Mouse (Mus musculus): ENCODE measurements at regions not wholly inside any gene's neighbourhood (a gene's known extent, or its start where the extent isn't known, plus 50 kb on each side); places are given as distances from the start of the nearest gene placed in this dataset.

DNA sequence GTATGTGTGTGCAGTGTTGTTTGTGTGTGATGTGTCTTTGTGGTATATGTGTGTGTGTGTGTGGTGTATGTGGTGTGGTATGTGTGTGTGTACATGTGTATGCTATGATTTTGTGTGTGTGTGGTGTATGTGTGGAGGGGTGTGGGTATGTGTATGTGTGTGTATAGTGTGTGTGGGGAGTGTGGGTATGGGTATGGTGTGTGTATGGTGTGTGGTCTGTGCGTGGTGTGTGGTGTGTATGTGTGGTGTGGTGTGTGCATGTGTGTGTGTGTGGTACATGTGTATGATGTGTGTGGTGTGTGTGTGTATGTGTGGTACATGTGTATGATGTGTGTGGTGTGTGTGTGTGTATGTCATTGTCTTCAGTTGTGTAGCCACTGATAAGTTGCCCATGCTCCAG is 247.8 kb upstream of the Sp4 start:
- in situ Hi-C loops (cut with MboI, MseI) = loop anchor here (25.0 kb wide), 1 partner anchor 1462 kb away; no protein-coding TSS in a partner anchor

DNA sequence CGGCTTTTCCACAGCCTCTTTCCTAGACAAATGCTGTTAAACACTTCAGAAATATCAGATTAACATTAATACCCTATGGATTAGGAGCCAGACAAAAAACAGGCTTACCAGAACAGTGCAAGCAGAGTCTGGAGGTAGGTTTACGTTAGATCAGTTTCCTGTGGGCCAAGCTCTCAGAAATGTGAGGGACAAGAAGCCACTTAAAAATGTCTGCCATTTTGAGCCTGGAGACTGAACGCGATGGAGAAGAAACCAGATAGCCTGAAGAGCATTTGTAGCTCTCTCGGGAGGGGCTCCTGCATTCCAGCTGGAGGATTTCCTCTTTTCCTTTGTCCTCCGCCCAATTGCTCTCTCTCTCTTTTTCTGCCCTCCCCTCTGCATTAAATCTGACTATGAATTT is 239.1 kb upstream of the Sp4 start:
- in situ Hi-C loops (cut with MboI, MseI) = loop anchor here (25.0 kb wide), 1 partner anchor 1453 kb away; no protein-coding TSS in a partner anchor

DNA sequence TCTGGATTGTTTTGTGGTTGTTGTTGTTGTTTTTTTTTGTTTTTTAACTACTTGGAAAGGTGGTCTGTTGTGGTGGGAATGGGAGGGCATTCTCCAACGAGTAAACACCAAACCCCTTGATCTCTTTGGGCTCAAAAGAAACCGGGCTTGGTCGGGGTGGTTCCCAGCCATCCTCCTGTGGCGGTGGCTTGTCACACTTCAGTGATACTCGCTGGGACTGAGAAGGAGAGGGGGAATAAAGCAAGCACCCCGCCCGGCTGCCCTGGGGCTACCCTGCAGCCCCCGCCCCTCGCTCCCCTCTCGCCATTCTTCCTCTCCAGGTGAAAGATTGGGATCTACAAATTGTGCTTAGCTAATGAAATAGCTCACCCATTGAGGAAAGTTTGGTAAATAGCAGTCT is 229.3 kb upstream of the Sp4 start:
- in situ Hi-C loops (cut with MboI, MseI) = loop anchor here (25.0 kb wide), 1 partner anchor 1443 kb away; no protein-coding TSS in a partner anchor

DNA sequence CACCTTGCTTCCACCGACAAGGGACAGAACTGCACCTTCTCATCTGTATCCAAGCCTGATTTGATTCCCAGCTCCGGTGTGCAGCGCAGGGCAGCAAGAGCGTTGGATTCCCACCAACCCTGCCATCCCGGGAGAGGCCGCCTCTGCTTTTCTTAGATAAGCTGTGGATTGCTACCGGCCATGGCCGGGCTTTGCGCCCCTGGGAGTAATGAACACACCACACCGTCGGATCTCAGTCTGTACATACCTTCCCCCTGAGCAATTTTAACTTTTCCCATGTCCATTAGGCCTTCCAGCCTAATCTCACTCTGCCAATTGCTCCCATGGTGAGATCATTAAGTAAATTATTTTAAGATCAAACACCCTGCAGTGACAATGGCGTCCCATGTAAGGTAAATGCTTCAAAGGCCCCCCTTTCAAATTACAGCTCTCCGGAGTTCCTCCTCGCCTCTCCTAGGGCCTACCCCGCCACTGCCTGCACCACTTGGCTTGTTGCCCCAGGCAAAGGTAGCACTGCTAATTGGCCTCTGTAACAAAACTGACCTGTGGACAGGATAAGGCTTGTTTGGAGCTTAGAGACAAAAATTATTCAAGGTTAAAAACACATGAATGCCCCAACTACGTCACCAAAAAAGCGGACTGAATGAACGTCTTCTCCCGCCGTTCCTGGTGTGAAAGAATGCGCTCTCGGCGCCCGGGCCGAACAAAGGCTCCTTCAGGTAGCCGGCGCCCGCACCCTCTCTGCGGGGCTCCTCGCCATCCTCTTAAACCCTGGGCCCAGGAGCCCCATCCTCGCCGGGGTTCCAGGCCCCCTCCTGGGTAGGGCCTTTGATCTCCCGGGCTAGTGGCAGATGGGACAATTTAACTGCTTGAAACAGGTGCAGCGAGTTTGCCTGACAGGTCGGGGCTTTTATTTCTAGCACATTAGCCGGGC is 228.5 kb upstream of the Sp4 start:
- in situ Hi-C loops (cut with MboI, MseI) = loop anchor here (25.0 kb wide), 1 partner anchor 1442 kb away; no protein-coding TSS in a partner anchor

DNA sequence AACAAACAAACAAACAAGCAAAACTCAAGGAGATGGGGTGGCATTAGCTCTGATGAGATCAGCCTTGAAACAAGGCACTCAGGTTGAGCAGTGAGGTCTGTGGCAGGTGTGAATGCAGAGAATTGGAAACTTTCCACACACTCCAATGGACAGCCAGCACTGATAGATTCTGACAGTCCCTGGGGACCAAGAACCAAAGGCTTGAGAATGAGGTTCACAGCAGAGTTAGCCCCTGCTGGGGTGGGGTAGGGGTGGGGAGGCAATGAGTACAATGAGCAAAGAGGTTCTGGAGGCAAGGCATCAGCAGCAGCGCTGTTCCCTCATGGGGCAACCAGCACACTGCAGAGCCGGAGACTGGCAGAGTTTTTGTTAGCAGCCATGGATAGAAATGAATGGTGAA is 220.5 kb upstream of the Sp4 start:
- in situ Hi-C loops (cut with MboI, MseI) = no loop called here

DNA sequence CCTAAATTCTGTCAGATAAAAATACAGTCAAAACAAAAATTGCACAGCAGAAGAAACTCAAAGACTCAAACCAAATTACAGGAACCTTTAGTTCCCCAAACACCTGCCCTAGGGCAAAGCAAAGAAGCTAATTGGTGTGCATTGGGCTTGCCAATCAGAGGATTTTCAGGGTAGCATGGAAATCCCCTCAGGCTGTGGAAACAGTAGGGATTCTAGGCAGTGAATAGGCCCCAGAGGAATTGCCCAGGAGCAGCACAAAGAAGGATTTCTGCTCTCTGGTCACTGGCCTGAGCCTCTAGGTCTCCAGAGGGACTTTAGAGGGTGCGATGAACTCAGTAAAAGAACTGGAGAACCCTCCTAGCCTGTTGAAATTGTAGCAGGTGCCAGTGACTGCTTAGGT is 220.1 kb upstream of the Sp4 start:
- in situ Hi-C loops (cut with MboI, MseI) = no loop called here

DNA sequence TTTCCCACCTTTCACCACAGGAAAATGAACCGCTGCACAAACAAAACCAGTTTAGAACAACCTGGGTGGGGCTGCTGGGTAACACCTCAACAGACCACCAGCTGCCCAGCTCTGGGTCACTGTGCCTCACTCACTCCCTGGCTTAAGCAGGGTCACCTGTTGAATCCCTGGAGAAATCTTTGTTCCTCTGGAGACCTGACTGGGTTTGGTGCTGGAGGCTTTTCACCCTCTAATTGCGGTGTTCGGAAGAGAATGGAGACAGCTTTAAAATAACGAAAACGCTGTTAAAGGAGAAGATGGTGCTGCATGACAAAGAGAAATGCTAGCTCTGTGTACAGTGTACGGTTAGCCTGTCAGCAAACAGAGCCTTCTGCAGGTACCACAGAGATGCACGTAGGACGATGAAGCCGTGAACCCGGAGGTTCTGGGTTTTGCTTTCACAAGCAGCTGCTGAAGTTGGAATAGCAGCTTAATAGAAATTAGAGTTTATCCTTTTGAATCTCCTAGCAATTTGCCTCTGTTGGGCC is 218.6 kb upstream of the Sp4 start:
- in situ Hi-C loops (cut with MboI, MseI) = no loop called here

DNA sequence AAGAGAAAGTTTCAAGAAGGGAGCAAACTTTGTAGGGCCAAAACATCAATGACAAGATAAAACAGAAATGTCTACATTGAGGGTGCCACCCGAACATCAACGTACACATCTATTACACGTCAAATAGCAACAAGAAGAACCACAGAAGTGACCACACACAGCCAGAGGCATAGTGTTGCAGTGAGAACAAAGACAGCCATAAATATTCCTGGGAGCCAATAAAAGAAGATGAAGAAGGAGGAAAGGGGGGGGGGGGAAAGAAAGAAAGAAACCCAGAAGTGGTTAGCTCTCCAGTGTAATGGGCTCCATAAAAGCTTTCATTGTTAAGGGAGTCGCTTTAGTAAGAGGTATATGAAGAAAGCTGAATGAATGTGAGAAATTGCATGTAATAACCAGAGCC is 209.7 kb upstream of the Sp4 start:
- in situ Hi-C loops (cut with MboI, MseI) = loop anchor here (5.0 kb wide), 1 partner anchor 476 kb away; no protein-coding TSS in a partner anchor

DNA sequence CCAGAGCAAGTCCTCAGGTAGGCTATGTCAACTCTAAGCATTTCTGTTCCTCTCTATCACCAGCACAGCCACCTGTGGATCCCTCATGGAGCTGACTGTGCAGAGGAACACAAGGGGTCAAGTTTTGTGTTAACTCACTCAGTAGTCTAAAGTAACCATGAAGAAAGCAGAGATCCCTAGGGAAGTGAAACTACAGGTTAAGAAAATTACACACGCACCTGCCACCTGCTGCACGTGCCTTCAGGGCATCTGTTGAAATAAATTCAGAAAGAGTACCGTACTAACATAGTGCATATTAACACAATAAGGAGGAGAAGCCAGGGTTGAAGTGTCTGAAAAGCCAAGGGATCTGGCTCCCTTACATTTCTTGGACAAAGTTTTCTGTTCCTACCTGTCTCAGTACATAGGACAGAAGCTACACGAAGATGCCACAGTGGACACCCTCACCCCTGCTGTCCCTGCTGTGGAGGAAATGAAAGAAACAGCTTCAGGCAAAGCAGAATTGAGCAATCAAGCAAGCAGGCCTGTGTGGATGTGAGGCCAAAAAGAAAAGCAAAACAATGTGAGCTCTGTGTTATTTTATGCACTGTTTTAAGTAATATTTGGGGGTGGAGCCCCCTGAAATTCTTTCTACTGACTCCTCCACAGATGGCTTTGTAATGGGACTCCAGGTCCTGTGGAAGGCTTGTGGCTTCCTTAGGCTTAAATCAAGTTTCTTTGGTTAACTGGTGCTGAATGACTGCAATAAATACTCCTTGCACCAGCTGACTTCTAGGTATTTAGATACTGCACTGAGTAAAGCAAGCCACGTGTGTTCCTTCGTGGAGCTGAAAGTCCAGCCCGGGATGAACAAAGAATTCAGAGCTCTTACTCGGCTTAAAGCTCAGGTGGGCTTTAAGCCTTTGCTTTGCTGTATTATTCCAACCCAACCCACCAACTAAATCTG is 208.0 kb upstream of the Sp4 start:
- in situ Hi-C loops (cut with MboI, MseI) = no loop called here

DNA sequence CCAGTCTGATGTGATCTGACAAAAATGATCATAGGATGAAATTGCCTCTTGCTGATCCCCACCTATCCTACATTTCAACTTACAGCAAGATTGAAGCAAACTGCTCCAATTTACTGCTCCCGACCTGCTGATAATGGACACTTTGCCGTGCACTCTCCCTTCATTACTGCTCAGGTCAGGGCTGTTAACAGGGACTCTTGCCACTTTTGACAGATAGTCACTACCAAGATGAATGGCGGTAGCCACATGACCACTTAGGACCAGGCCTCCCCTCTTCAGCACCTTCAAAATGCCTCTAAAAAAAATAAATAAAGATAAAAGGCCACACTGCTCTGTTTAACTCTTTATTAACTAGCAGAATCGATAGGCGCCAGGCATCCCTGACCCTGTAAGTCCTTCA is 199.2 kb upstream of the Sp4 start:
- in situ Hi-C loops (cut with MboI, MseI) = no loop called here

DNA sequence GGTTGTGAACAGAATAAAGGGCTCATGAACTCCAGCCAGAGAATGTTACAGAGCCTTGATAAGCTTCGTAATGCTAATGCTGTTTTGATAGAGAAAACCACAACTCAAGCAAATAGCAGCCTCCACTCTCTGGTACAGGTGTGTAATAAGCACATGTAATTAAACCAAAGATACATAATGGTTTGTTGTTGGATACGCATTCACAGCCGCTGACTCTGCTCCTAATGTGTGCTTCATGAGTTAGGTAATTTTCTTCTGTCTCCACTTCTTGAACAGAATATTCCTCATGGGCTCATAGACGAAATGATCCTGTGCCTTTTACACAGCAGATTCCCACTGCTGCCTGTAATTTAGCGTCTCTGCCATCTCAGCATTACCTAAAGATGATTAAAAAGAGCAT is 186.8 kb upstream of the Sp4 start:
- in situ Hi-C loops (cut with MboI, MseI) = no loop called here

DNA sequence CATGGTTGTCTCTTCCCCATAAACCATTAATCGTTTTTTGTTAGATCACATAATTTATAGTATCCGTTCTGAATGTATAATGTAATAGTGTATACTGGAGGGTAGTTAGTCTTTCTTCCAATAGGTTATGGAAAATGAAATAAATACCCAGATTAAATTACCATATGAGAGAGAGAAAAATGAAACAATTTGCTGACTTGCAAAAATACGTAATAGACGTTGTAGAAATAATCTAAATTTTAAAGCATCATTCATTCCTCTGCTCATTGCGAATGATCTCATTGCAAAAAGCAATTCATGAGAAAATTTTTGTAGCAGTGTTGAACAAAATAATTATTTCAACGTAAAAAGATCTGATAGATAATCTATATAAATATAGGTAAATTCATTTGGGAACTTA is 185.2 kb upstream of the Sp4 start:
- in situ Hi-C loops (cut with MboI, MseI) = no loop called here

DNA sequence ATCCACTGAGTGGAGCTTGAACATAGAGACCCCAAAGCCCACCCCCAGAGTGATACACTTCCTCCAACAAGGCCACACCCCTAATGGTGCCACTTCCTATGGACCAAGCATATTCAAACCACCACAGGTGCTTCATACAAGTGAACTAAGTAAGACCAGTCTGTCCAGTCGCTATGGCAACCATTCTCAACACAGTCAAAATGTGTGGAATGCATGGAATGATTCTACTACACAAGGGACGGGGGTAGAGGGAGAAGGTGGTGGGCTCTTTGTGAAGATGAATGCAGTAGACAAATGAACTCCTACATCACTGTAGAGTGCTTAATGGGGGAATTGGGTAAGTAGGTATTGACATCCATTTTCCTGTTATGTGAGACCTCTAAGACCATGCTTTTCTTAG is 180.1 kb upstream of the Sp4 start:
- in situ Hi-C loops (cut with MboI, MseI) = no loop called here

DNA sequence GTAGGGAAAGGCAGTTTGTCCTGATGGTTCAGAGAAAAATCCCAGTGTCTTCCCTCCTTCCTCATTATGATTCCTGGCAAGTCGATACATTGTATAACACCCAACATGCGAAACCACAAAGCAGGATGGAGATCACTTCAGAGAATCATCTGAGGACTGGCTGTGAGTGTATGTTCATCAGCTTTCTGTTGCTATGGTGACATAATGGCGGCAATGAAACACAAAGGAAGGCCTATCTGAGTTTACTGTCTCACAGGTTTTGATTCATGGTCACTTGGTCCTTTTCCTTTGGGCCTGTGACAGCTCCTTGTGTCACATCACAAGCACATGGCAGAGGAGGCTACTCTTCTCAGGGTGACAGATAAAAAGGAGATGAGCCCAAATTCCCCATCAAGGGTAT is 173.5 kb upstream of the Sp4 start:
- in situ Hi-C loops (cut with MboI, MseI) = no loop called here

DNA sequence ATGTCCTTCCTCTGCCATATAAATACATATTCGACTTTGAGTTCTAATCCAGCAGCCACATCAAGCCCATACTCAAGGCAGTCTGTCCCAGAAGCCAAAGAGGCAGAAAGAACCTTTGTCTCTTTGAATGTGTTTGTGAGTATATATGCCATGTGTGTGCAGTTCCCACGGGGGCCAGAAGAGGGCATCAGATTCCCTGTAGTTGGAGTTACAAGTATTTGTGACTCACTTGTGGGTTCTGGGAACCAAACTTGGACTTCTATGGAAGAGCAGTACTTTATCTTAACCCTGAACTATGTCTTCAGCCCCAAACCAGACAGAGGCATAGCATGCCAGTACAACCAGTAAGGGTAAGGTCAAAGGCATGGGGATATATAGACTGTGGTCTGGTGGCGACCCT is 165.6 kb upstream of the Sp4 start:
- in situ Hi-C loops (cut with MboI, MseI) = no loop called here

DNA sequence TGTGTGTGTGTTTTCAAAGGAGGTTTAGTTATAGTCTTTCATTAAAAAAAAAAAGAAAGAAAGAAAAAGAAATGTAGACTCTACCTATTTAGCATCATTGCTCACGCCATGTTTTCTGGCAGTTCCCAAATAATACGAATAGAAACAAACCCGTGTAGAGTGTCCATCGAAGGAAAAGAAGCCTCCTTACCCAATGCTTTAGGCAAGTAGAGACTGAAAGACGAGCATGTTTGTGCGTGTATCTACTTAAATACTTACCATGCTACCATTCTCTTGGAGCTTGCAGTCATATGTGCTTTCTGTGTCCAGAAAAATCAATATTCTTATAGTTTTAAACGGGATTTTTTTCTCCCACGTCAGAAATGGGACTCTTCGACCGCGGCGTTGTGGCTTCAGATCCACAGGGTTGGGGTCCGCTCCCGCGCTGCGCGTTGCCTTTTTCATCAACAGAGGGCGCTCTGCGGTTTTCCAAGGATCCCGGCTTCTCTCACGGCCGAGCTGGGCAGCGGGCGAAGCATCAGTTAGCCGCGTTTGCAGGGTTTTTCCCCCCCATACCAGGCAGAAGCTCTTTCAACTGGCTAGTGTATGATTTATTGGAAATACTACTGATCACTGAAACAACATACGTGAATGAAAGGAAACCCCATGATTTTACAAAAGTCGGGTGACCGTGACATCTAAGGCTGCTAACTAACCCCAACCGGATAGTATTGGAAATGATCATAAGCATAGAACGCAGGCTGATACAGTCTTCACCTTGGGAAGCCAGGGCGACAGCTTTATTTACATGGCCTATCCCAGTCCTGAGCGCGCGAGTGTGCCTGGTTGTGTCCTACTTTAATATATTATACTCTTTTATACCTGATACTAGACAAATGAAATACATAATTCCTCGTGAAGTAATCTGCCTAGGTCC is 156.5 kb upstream of the Sp4 start:
- in situ Hi-C loops (cut with MboI, MseI) = loop anchor here (10.0 kb wide), 1 partner anchor 397 kb away; no protein-coding TSS in a partner anchor

DNA sequence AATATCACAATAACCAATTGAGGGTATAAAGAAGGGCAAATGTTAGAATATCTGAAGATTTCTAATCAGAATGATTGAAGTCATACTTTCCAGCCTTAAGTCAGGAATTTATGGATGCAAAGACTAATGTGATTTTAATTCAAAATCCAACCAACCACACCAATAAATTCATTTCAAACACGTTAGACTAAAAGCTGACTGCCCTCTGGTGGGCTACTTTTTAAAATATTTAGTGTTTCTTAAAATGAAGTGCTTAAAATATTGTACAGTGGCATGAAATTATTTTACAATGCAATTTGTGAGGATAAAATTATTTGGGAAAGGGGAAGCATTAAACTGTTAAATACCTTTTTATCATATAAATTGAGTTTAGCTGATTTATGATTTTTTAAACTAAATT is 154.4 kb upstream of the Sp4 start:
- in situ Hi-C loops (cut with MboI, MseI) = loop anchor here (10.0 kb wide), 1 partner anchor 399 kb away; no protein-coding TSS in a partner anchor

DNA sequence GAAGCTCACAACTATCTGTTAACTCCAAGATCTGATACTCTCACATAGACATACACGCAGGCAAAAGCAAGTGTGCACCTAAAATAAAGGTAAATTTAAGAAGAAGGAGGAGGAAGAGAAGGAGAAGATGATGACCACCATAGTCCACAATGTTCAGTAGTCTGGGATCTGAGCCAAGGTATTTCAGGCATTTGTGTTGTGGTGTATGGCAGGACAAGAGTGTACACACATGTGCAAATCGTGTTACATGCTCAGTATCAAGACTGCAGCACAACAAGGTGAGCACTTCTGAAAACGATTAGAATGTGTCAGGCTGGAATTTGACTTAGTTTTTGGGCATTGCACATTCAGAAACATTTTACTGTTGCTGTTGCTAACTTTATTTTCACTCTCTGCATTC is 138.4 kb upstream of the Sp4 start:
- in situ Hi-C loops (cut with MboI, MseI) = no loop called here

DNA sequence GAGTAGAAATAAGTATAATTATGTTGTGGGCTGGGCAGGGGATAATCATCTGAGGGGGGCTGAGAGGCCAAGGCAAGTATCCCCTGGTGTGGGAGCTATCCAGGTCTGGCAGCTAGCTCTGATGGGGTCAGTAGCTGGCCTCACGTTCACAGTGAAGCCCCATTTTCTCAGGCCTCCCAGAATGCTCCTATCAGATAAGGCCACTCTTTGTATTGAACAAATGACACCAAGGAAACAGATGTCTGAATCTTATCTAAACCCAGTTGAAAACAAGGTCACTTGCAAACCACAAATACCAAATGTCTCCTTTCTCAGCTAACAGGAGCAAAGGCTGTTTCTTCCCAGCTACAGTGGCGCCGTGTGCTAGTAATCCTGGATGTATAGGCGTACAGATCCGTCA is 137.6 kb upstream of the Sp4 start:
- in situ Hi-C loops (cut with MboI, MseI) = no loop called here

DNA sequence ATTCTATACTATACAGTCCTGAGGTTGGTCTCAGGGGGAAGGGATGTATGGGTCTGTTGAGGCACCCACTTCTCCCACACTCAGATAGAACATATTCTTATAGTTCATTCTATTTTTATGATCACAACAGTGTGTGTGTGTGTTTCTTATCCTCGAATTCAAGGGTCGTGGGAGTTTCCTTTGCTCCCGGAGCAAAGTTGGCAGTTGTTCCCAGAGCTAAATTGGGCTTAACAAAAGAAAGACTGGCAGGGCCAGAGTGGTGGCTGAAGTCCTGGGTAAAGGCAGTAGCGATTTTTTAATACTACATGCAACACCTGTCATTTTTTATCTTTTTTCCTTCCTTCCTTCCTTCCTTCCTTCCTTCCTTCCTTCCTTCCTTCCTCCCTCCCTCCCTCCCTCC is 131.5 kb upstream of the Sp4 start:
- in situ Hi-C loops (cut with MboI, MseI) = no loop called here

DNA sequence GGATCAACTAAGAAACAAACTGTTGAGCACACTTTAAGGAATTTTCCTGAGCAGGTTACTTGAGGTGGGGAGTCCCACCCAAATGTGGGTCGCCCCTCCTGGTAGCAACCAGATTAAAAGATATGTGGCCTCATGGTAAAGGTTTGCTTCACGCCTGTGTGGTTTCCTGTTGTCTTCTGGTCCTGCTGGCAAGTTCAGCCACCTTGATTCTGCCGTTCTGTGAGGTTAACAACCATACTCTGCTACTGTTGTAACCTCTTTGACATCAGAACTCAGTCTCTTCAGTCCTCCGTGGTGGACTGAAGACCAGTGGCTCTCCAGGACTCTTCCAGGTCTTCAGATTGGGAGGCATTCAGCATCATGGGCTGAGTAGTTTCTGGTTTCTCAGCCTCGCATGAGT is 127.1 kb upstream of the Sp4 start:
- in situ Hi-C loops (cut with MboI, MseI) = no loop called here

Data from T-helper 2 cell (primary cell).